In the genomic region with DNA sequence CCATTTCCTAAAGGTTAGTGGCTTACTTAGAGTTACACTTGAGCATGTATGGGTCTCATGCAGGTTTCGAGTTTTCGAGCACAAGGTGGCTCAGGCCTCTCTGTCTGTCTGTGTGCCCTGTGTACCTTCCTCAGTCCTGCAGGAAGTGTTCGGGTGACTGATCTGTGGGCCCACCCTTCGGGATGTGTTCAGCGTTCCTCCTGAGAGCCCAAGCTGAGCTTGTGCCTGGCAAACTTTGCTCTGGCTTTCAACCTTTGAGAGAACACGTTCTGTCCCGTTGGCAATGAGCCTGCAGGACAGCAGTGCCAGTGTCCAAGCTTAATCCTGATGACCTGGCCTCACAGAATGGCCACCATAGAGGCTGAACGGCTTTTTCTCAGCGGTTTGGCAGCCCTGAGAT, we compare ENCODE assay signal across 18 mouse cellular contexts. TPM values are rescaled to one million over a fixed set of nuclear protein-coding genes. Genes with fewer than 3 reads are reported as not detected.
DNase-seq lines count a peak whose midpoint lies in the region; ATAC-seq and TF ChIP-seq lines count a peak whose summit lies in the region.
"Had no signal": no experiment of that assay in that cellular context is flagged by ENCODE, and none has a peak within 500 bp of the region (broad histone marks: within the 10 kb centered on the region; RNA-seq: fewer than 3 reads in every experiment).

No protein-coding gene starts in this region.

- ATAC-seq in forebrain, embryonic 14.5 days = no peak
- no peak for ATAC-seq in liver, embryonic 12.5 days
- 0 out of 2 replicates have a peak, but pooled peaks have one; percentile 9 for ATAC-seq in kidney, postnatal 0 days (replicated peaks; ENCODE audit: low FRiP score, low read depth)
- ATAC-seq in limb, embryonic 14.5 days (ENCODE audit: low FRiP score, low read depth) = no peak
- ATAC-seq: inflammation-experienced regulatory T-cells, adult 6 months had no signal

- H3K4me1 ChIP-seq in forebrain, embryonic 10.5 days = peaks cover 26% of the 10 kb centered on the region
- H3K4me1 ChIP-seq in forebrain, embryonic 14.5 days (ENCODE audit: control insufficient read depth, insufficient read depth, low read length) = peaks cover 4% of the 10 kb centered on the region
- no peaks in the 10 kb centered on the region for H3K4me1 ChIP-seq in liver, adult 2 months (ENCODE audit: control insufficient read depth, insufficient read depth, low read length)
- H3K4me1 ChIP-seq in liver, embryonic 12.5 days = peaks cover 17% of the 10 kb centered on the region; the same call in 1 of the 2 replicates
- H3K4me1 ChIP-seq in kidney, postnatal 0 days (replicated peaks; ENCODE audit: insufficient read depth, low read length) = no peaks in the 10 kb centered on the region
- peaks cover 3% of the 10 kb centered on the region; the same call in 1 of the 2 replicates for H3K4me1 ChIP-seq in limb, embryonic 14.5 days (ENCODE audit: control insufficient read depth, insufficient read depth, low read length)

- no peaks in the 10 kb centered on the region for H3K79me2 ChIP-seq in liver, adult 2 months (ENCODE audit: control insufficient read depth, insufficient read depth, low read length)

- no peak for TF ChIP-seq CTCF in liver, adult 2 months (IDR thresholded peaks at IDR 0.05; ENCODE audit: low read depth, low read length)
- no peak for TF ChIP-seq CTCF in kidney, postnatal 0 days (IDR thresholded peaks at IDR 0.05; ENCODE audit: low read depth)

- TF ChIP-seq POLR2A in liver, adult 2 months (IDR thresholded peaks at IDR 0.05; ENCODE audit: extremely low read depth, insufficient read depth, low read length) = no peak
- no peak for TF ChIP-seq POLR2A in limb, embryonic 14.5 days (IDR thresholded peaks at IDR 0.05; ENCODE audit: borderline replicate concordance, extremely low read depth, insufficient read depth, insufficient read length)

- no peaks in the 10 kb centered on the region for H3K9me3 ChIP-seq in forebrain, embryonic 10.5 days
- no peaks in the 10 kb centered on the region for H3K9me3 ChIP-seq in forebrain, embryonic 14.5 days (replicated peaks; ENCODE audit: control insufficient read depth, low read length)
- H3K9me3 ChIP-seq in liver, embryonic 12.5 days (replicated peaks) = no peaks in the 10 kb centered on the region
- H3K9me3 ChIP-seq in kidney, postnatal 0 days (replicated peaks; ENCODE audit: low read length) = no peaks in the 10 kb centered on the region
- H3K9me3 ChIP-seq in limb, embryonic 14.5 days (ENCODE audit: control insufficient read depth, low read length) = no peaks in the 10 kb centered on the region
- H3K9me3 ChIP-seq: embryonic facial prominence, embryonic 15.5 days; lung, embryonic 15.5 days had no signal

- H3K9ac ChIP-seq in forebrain, embryonic 14.5 days (ENCODE audit: low read length) = no peak overlapping the region
- no peak overlapping the region for H3K9ac ChIP-seq in liver, adult 2 months (ENCODE audit: low read depth, low read length)
- no peak overlapping the region for H3K9ac ChIP-seq in liver, embryonic 12.5 days
- no peak overlapping the region for H3K9ac ChIP-seq in kidney, postnatal 0 days (ENCODE audit: low read depth, low read length)
- peak overlapping the region; percentile 16; the same call in 1 of the 2 replicates for H3K9ac ChIP-seq in limb, embryonic 14.5 days (ENCODE audit: low read depth, low read length, severe bottlenecking)
- H3K9ac ChIP-seq: embryonic facial prominence, embryonic 15.5 days; lung, embryonic 15.5 days had no signal

- H3K4me2 ChIP-seq in forebrain, embryonic 14.5 days (ENCODE audit: low read length) = no peak overlapping the region
- H3K4me2 ChIP-seq in liver, embryonic 12.5 days = no peak overlapping the region
- no peak overlapping the region for H3K4me2 ChIP-seq in kidney, postnatal 0 days (ENCODE audit: low read length)
- H3K4me2 ChIP-seq in limb, embryonic 14.5 days (replicated peaks; ENCODE audit: low read depth, low read length, severe bottlenecking) = no peak overlapping the region
- H3K4me2 ChIP-seq: embryonic facial prominence, embryonic 15.5 days; liver, embryonic 11.5 days; lung, embryonic 15.5 days had no signal

- no peak for DNase-seq in forebrain, embryonic 10.5 days (ENCODE audit: extremely low spot score, low spot score)
- DNase-seq in forebrain, embryonic 14.5 days (ENCODE audit: low spot score) = no peak
- DNase-seq in liver, adult 2 months (ENCODE audit: extremely low read depth, low read depth, low spot score) = peak; percentile 71
- no peak for DNase-seq in kidney, postnatal 0 days (ENCODE audit: low spot score)
- DNase-seq in limb, embryonic 14.5 days (ENCODE audit: low spot score) = no peak
- DNase-seq in embryo, embryonic 11 days = no peak
- DNase-seq: gastrocnemius, postnatal 25 days; thymus, adult 18-20 months had no signal

- WGBS in forebrain, embryonic 10.5 days = 74% methylated on average over 9 of the region's 9 CpGs
- 72% methylated on average over 9 of the region's 9 CpGs for WGBS in forebrain, embryonic 14.5 days
- 58% methylated on average over 9 of the region's 9 CpGs for WGBS in liver, adult 2 months
- WGBS in liver, embryonic 12.5 days (ENCODE audit: insufficient replicate concordance) = 68% methylated on average over 9 of the region's 9 CpGs
- 74% methylated on average over 9 of the region's 9 CpGs for WGBS in kidney, postnatal 0 days
- WGBS in limb, embryonic 14.5 days = 65% methylated on average over 9 of the region's 9 CpGs

- H3K27ac ChIP-seq in forebrain, embryonic 10.5 days = 0 out of 2 replicates have a peak overlapping the region, but pooled peaks have one; percentile 7
- H3K27ac ChIP-seq in forebrain, embryonic 14.5 days (ENCODE audit: low read depth, low read length) = no peak overlapping the region
- H3K27ac ChIP-seq in liver, adult 2 months (replicated peaks; ENCODE audit: insufficient read depth, low read depth, low read length) = no peak overlapping the region
- no peak overlapping the region for H3K27ac ChIP-seq in liver, embryonic 12.5 days
- H3K27ac ChIP-seq in kidney, postnatal 0 days = no peak overlapping the region
- no peak overlapping the region for H3K27ac ChIP-seq in limb, embryonic 14.5 days (replicated peaks; ENCODE audit: low read depth, low read length)
- H3K27ac ChIP-seq: layer of hippocampus, adult 2 months; left cerebral cortex, adult 2 months; lung, embryonic 15.5 days had no signal

- H3K4me3 ChIP-seq in forebrain, embryonic 10.5 days = no peak overlapping the region
- no peak overlapping the region for H3K4me3 ChIP-seq in forebrain, embryonic 14.5 days (ENCODE audit: low read depth, low read length)
- no peak overlapping the region for H3K4me3 ChIP-seq in liver, adult 2 months (ENCODE audit: insufficient read depth, low read depth, low read length)
- no peak overlapping the region for H3K4me3 ChIP-seq in liver, embryonic 12.5 days
- no peak overlapping the region for H3K4me3 ChIP-seq in kidney, postnatal 0 days (replicated peaks; ENCODE audit: low read depth, low read length)
- H3K4me3 ChIP-seq in limb, embryonic 14.5 days (replicated peaks; ENCODE audit: low read length) = no peak overlapping the region
- H3K4me3 ChIP-seq: embryonic facial prominence, embryonic 15.5 days; layer of hippocampus, adult 2 months; left cerebral cortex, adult 2 months; lung, embryonic 15.5 days had no signal

- H3K27me3 ChIP-seq in forebrain, embryonic 10.5 days (ENCODE audit: poor library complexity, severe bottlenecking) = peaks cover 13% of the 10 kb centered on the region; the same call in 1 of the 2 replicates
- H3K27me3 ChIP-seq in forebrain, embryonic 14.5 days (replicated peaks; ENCODE audit: control insufficient read depth, insufficient read depth, low read length) = no peaks in the 10 kb centered on the region
- no peaks in the 10 kb centered on the region for H3K27me3 ChIP-seq in liver, adult 2 months (ENCODE audit: control insufficient read depth, insufficient read depth, low read length)
- H3K27me3 ChIP-seq in liver, embryonic 12.5 days (replicated peaks) = peaks cover 54% of the 10 kb centered on the region
- no peaks in the 10 kb centered on the region for H3K27me3 ChIP-seq in kidney, postnatal 0 days (ENCODE audit: insufficient read depth, low read length)
- no peaks in the 10 kb centered on the region for H3K27me3 ChIP-seq in limb, embryonic 14.5 days (ENCODE audit: control insufficient read depth, insufficient read depth, low read length)
- H3K27me3 ChIP-seq: embryonic facial prominence, embryonic 15.5 days; lung, embryonic 15.5 days had no signal

- H3K36me3 ChIP-seq in forebrain, embryonic 10.5 days (replicated peaks) = no peaks in the 10 kb centered on the region
- no peaks in the 10 kb centered on the region for H3K36me3 ChIP-seq in forebrain, embryonic 14.5 days (ENCODE audit: control insufficient read depth, insufficient read depth, low read length)
- no peaks in the 10 kb centered on the region for H3K36me3 ChIP-seq in liver, adult 2 months (ENCODE audit: control insufficient read depth, insufficient read depth, low read length)
- H3K36me3 ChIP-seq in liver, embryonic 12.5 days = no peaks in the 10 kb centered on the region
- H3K36me3 ChIP-seq in kidney, postnatal 0 days (ENCODE audit: insufficient read depth, low read length) = no peaks in the 10 kb centered on the region
- no peaks in the 10 kb centered on the region for H3K36me3 ChIP-seq in limb, embryonic 14.5 days (ENCODE audit: control insufficient read depth, insufficient read depth, low read length)
- H3K36me3 ChIP-seq: embryonic facial prominence, embryonic 15.5 days; lung, embryonic 15.5 days had no signal

RNA-seq across cellular contexts. Expression of gene Cdh15, which starts 22.8 kb away (rescaled TPM):
- polyA plus RNA-seq in forebrain, embryonic 10.5 days (2016; fragmentation: Nextera tagmentation; extraction: Ambion mirVana) = 0.71 and 0.72 TPM in 2 replicates
- 0.69 and 1.4 TPM in 2 replicates for polyA plus RNA-seq in forebrain, embryonic 14.5 days (2014; fragmentation: Nextera tagmentation; extraction: Ambion mirVana)
- 0.07 TPM in 1 of 2 replicates, not detected in the other for total RNA-seq in liver, adult 2 months (2014; rRNA removed)
- polyA plus RNA-seq in liver, adult 2 months (2012; rRNA removed) = 0.06 and 0.11 TPM in 2 replicates
- polyA plus RNA-seq in liver, embryonic 12.5 days (2016; fragmentation: Nextera tagmentation; extraction: Ambion mirVana) = 0.17 and 0.66 TPM in 2 replicates
- polyA plus RNA-seq in kidney, postnatal 0 days (2015; fragmentation: Nextera tagmentation; extraction: Ambion mirVana) = 0.37 and 0.69 TPM in 2 replicates
- 23.6 and 27.6 TPM in 2 replicates for polyA plus RNA-seq in limb, embryonic 14.5 days (2012; rRNA removed)
- polyA plus RNA-seq in limb, embryonic 14.5 days (2014; fragmentation: Nextera tagmentation; extraction: Ambion mirVana) = 19.5 and 27.1 TPM in 2 replicates
- total RNA-seq: heart, postnatal 25 days; megakaryocyte progenitor cell, adult 5-6 weeks had no signal
- polyA plus RNA-seq: small intestine, adult 2 months had no signal

RNA-seq across cellular contexts. Expression of gene Acsf3, which starts 49.7 kb away (rescaled TPM):
- 19.0 and 19.1 TPM in 2 replicates for polyA plus RNA-seq in forebrain, embryonic 10.5 days (2016; fragmentation: Nextera tagmentation; extraction: Ambion mirVana)
- 13.7 and 15.8 TPM in 2 replicates for polyA plus RNA-seq in forebrain, embryonic 14.5 days (2014; fragmentation: Nextera tagmentation; extraction: Ambion mirVana)
- 12.8 and 13.7 TPM in 2 replicates for total RNA-seq in liver, adult 2 months (2014; rRNA removed)
- 38.4 and 39.7 TPM in 2 replicates for polyA plus RNA-seq in liver, adult 2 months (2012; rRNA removed)
- polyA plus RNA-seq in liver, embryonic 12.5 days (2016; fragmentation: Nextera tagmentation; extraction: Ambion mirVana) = 10.8 and 11.3 TPM in 2 replicates
- polyA plus RNA-seq in kidney, postnatal 0 days (2015; fragmentation: Nextera tagmentation; extraction: Ambion mirVana) = 21.4 and 23.4 TPM in 2 replicates
- polyA plus RNA-seq in limb, embryonic 14.5 days (2012; rRNA removed) = 19.1 and 20.3 TPM in 2 replicates
- 15.4 and 19.4 TPM in 2 replicates for polyA plus RNA-seq in limb, embryonic 14.5 days (2014; fragmentation: Nextera tagmentation; extraction: Ambion mirVana)
